Mouse (Mus musculus): ENCODE measurements around the gene Egfl6. TPM values are rescaled to one million over a fixed set of nuclear protein-coding genes. Genes with fewer than 3 reads are reported as not detected.

The Egfl6 gene
- total and polyA plus RNA-seq, 3 experiments: 0.28 TPM; not detected in 2

DNA sequence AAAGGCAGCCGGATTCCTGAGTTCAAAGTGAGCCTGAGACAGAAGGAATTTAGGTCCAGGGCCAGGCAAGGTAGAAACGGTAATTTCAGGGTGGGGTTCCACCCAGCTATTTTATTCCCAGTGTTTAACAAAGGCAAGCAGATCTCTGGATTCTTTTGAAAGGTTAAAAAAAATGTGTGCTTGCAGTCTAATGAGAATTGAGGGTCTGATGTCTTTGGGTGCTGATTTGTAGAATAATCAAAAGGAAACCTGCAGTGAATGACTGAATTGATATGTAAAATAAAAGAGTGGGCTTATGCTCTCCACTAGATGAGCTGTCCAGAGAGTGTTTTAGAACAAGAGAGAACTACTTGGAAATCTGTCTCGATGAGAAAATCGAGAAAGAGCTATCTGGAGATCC, 33.6 kb upstream of the Egfl6 start:
- Histone ChIP-seq H3K4me3 (ENCODE audit: control insufficient read depth in 1 of 2, insufficient read depth in 1 of 2, low read depth in 2 of 2, low read length in 2 of 2) (no peak overlapping the region), H3K4me1 (ENCODE audit: control insufficient read depth in 1 of 2, insufficient read depth in 2 of 2, low read length in 2 of 2) (no peaks in the 10 kb centered on the region), H3K36me3 (ENCODE audit: control insufficient read depth in 1 of 2, insufficient read depth in 2 of 2, low read length in 2 of 2) (no peaks in the 10 kb centered on the region), H3K27ac (ENCODE audit: control insufficient read depth, low read depth, low read length) (no peak overlapping the region), H3K79me2 (ENCODE audit: control insufficient read depth, insufficient read depth, low read length, poor library complexity) (no peaks in the 10 kb centered on the region), H3K27me3 (ENCODE audit: control insufficient read depth in 1 of 2, insufficient read depth in 2 of 2, low read length in 2 of 2) (no peaks in the 10 kb centered on the region), H3K9me3 (replicated peaks; ENCODE audit: insufficient read depth, low read length) (no peaks in the 10 kb centered on the region), H3K9ac (ENCODE audit: control insufficient read depth, low read depth, low read length, poor library complexity, severe bottlenecking) (no peak overlapping the region)
- DNase-seq (ENCODE audit: low read depth, low spot score): no peak
- no peak for TF ChIP-seq CHD1 (IDR thresholded peaks at IDR 0.05; ENCODE audit: low read depth, low read length)
- TF ChIP-seq SIN3A (IDR thresholded peaks at IDR 0.05; ENCODE audit: low read length): no peak
- TF ChIP-seq UBTF (IDR thresholded peaks at IDR 0.05; ENCODE audit: borderline replicate concordance, insufficient read depth, low read depth, low read length): no peak
- no peak for TF ChIP-seq MYB (IDR thresholded peaks at IDR 0.05; ENCODE audit: low read depth, low read length)
- no peak for TF ChIP-seq KAT2A (conservative IDR thresholded peaks at IDR 0.05; ENCODE audit: low read depth, low read length)
- TF ChIP-seq BHLHE40 (IDR thresholded peaks at IDR 0.05; ENCODE audit: borderline replicate concordance, low read depth, low read length): no peak
- TF ChIP-seq GATA1 (IDR thresholded peaks at IDR 0.05; ENCODE audit: low read depth, low read length): no peak
- TF ChIP-seq MAFK (IDR thresholded peaks at IDR 0.05; ENCODE audit: borderline replicate concordance, low read depth, low read length): no peak
- no peak for TF ChIP-seq MXI1 (IDR thresholded peaks at IDR 0.05; ENCODE audit: low read depth, low read length)
- TF ChIP-seq NELFE (IDR thresholded peaks at IDR 0.05; ENCODE audit: low read depth, low read length): no peak
- no peak for TF ChIP-seq E2F4 (IDR thresholded peaks at IDR 0.05; ENCODE audit: borderline replicate concordance, low read depth, low read length)
- TF ChIP-seq ELF1 (IDR thresholded peaks at IDR 0.05; ENCODE audit: low read depth, low read length): no peak
- no peak for TF ChIP-seq GABPA (IDR thresholded peaks at IDR 0.05; ENCODE audit: low read depth, low read length)
- no peak for TF ChIP-seq RAD21 (IDR thresholded peaks at IDR 0.05; ENCODE audit: low read depth, low read length)

- Histone ChIP-seq H3K79me2 (ENCODE audit: control insufficient read depth, insufficient read depth, low read length, poor library complexity) (no peaks in the 10 kb centered on the region), H3K36me3 (ENCODE audit: control insufficient read depth in 1 of 2, insufficient read depth in 2 of 2, low read length in 2 of 2) (no peaks in the 10 kb centered on the region), H3K9ac (ENCODE audit: control insufficient read depth, low read depth, low read length, poor library complexity, severe bottlenecking) (no peak overlapping the region), H3K27ac (ENCODE audit: control insufficient read depth, low read depth, low read length) (no peak overlapping the region), H3K4me1 (ENCODE audit: control insufficient read depth in 1 of 2, insufficient read depth in 2 of 2, low read length in 2 of 2) (no peaks in the 10 kb centered on the region), H3K4me3 (ENCODE audit: control insufficient read depth in 1 of 2, insufficient read depth in 1 of 2, low read depth in 2 of 2, low read length in 2 of 2) (no peak overlapping the region), H3K27me3 (ENCODE audit: control insufficient read depth in 1 of 2, insufficient read depth in 2 of 2, low read length in 2 of 2) (no peaks in the 10 kb centered on the region), H3K9me3 (replicated peaks; ENCODE audit: insufficient read depth, low read length) (no peaks in the 10 kb centered on the region)
- TF ChIP-seq CHD2 (IDR thresholded peaks at IDR 0.05; ENCODE audit: low read length) (no peak), RCOR1 (IDR thresholded peaks at IDR 0.05; ENCODE audit: low read depth, low read length) (no peak), GATA1 (IDR thresholded peaks at IDR 0.05; ENCODE audit: low read depth, low read length) (no peak), TAL1 (IDR thresholded peaks at IDR 0.05; ENCODE audit: low read length) (no peak), HCFC1 (IDR thresholded peaks at IDR 0.05; ENCODE audit: low read depth, low read length) (no peak), MAX (IDR thresholded peaks at IDR 0.05; ENCODE audit: low read length) (no peak), MXI1 (IDR thresholded peaks at IDR 0.05; ENCODE audit: low read depth, low read length) (no peak), CTCF (IDR thresholded peaks at IDR 0.05 in 2 of 3, conservative IDR thresholded peaks at IDR 0.05 in 1 of 3; ENCODE audit: control insufficient read depth in 1 of 3, insufficient read depth in 1 of 3, low read depth in 2 of 3, low read length in 3 of 3, poor library complexity in 1 of 3, severe bottlenecking in 1 of 3) (no peak), ZMIZ1 (IDR thresholded peaks at IDR 0.05; ENCODE audit: low read depth, low read length) (no peak)
- no peak for DNase-seq (ENCODE audit: low read depth, low spot score)
Observed at GRCm38 (mm10) chrX:166615191-166615590, 29.7 kb upstream of the Egfl6 start.
